Comparison of ENCODE assay signal across 17 mouse cellular contexts in genomic region chr14:21073981-21074380, GRCm38 (mm10). TPM values are rescaled to one million over a fixed set of nuclear protein-coding genes. Genes with fewer than 3 reads are reported as not detected.
DNase-seq lines count a peak whose midpoint lies in the region; ATAC-seq and TF ChIP-seq lines count a peak whose summit lies in the region.
"Had no signal": no experiment of that assay in that cellular context is flagged by ENCODE, and none has a peak within 500 bp of the region (broad histone marks: within the 10 kb centered on the region; RNA-seq: fewer than 3 reads in every experiment).

No protein-coding gene starts in this region.

- H3K4me1 ChIP-seq in heart, embryonic 11.5 days (ENCODE audit: control insufficient read depth, insufficient read depth, low read length), result peaks cover 36% of the 10 kb centered on the region
- H3K4me1 ChIP-seq in megakaryocyte, embryonic 14.5 days, result peaks cover 73% of the 10 kb centered on the region
- H3K4me1 ChIP-seq in liver, embryonic 12.5 days, result peaks cover 75% of the 10 kb centered on the region
- H3K4me1 ChIP-seq in midbrain, postnatal 0 days (ENCODE audit: insufficient read depth, low read length), result no peaks in the 10 kb centered on the region

- 10% methylated on average over 3 of the region's 3 CpGs for WGBS in heart, embryonic 11.5 days (ENCODE audit: insufficient replicate concordance)
- WGBS in liver, embryonic 12.5 days (ENCODE audit: insufficient replicate concordance), result 9% methylated on average over 3 of the region's 3 CpGs
- 71% methylated on average over 3 of the region's 3 CpGs for whole genome bisulfite sequencing in midbrain, postnatal 0 days

- DNase-seq in heart, postnatal 14 days, result no peak
- DNase-seq in midbrain, postnatal 0 days (ENCODE audit: low spot score), result no peak
- no peak for DNase-seq in cerebellum, adult 9-11 months
- DNase-seq in retina, postnatal 1 day, result no peak
- DNase-seq: adrenal gland, adult 2 months; cerebellum, postnatal 10 days; kidney, adult 8-10 months; kidney, postnatal 36 days; spleen, adult 18-20 months had no signal

- H3K4me3 ChIP-seq in heart, embryonic 11.5 days (ENCODE audit: low read depth, low read length), result no peak overlapping the region
- H3K4me3 ChIP-seq in megakaryocyte, embryonic 14.5 days (replicated peaks), result peak overlapping the region; percentile 72
- H3K4me3 ChIP-seq in liver, embryonic 12.5 days, result peak overlapping the region; percentile 71; the same call in 1 of the 2 replicates
- H3K4me3 ChIP-seq in midbrain, postnatal 0 days (ENCODE audit: low read depth, low read length), result no peak overlapping the region
- H3K4me3 ChIP-seq: forebrain, embryonic 10.5 days; midbrain, embryonic 10.5 days; stomach, embryonic 15.5 days had no signal

- peak overlapping the region; percentile 65 for H3K27ac ChIP-seq in heart, embryonic 11.5 days (ENCODE audit: low read depth, low read length)
- H3K27ac ChIP-seq in liver, embryonic 12.5 days, result peak overlapping the region; percentile 89
- H3K27ac ChIP-seq in midbrain, postnatal 0 days (ENCODE audit: low read depth, low read length), result no peak overlapping the region
- H3K27ac ChIP-seq: midbrain, embryonic 10.5 days had no signal

- no peaks in the 10 kb centered on the region for H3K27me3 ChIP-seq in heart, embryonic 11.5 days (ENCODE audit: control insufficient read depth, insufficient read depth, low read length)
- H3K27me3 ChIP-seq in megakaryocyte, embryonic 14.5 days (replicated peaks), result no peaks in the 10 kb centered on the region
- no peaks in the 10 kb centered on the region for H3K27me3 ChIP-seq in liver, embryonic 12.5 days (replicated peaks)
- no peaks in the 10 kb centered on the region for H3K27me3 ChIP-seq in midbrain, postnatal 0 days (ENCODE audit: insufficient read depth, low read length)
- H3K27me3 ChIP-seq: stomach, embryonic 15.5 days had no signal

- ATAC-seq in heart, embryonic 11.5 days (replicated peaks; ENCODE audit: insufficient number of reproducible peaks, low FRiP score, low TSS enrichment), result peak; percentile 60
- ATAC-seq in megakaryocyte, adult 5-6 weeks (ENCODE audit: poor library complexity, severe bottlenecking), result no peak
- ATAC-seq in liver, embryonic 12.5 days, result peak; percentile 59
- no peak for ATAC-seq in midbrain, postnatal 0 days (ENCODE audit: low FRiP score)
- ATAC-seq: lung, postnatal 0 days had no signal

- TF ChIP-seq CTCF in midbrain, postnatal 0 days (IDR thresholded peaks at IDR 0.05), result no peak

- peak overlapping the region; percentile 82 for H3K4me2 ChIP-seq in heart, embryonic 11.5 days
- H3K4me2 ChIP-seq in liver, embryonic 12.5 days, result peak overlapping the region; percentile 74
- H3K4me2 ChIP-seq in midbrain, postnatal 0 days (ENCODE audit: low read depth, low read length, poor library complexity, severe bottlenecking), result no peak overlapping the region

- intact Hi-C loops in heart, postnatal 14 days (cut with DNase I), result no loop called here

- no peaks in the 10 kb centered on the region for H3K36me3 ChIP-seq in heart, embryonic 11.5 days (ENCODE audit: control insufficient read depth, insufficient read depth, low read length)
- H3K36me3 ChIP-seq in megakaryocyte, embryonic 14.5 days (replicated peaks; ENCODE audit: low read length), result no peaks in the 10 kb centered on the region
- no peaks in the 10 kb centered on the region; the same call in 1 of the 2 replicates for H3K36me3 ChIP-seq in liver, embryonic 12.5 days
- H3K36me3 ChIP-seq in midbrain, postnatal 0 days (ENCODE audit: insufficient read depth, low read length), result no peaks in the 10 kb centered on the region
- H3K36me3 ChIP-seq: forebrain, embryonic 10.5 days; midbrain, embryonic 10.5 days; stomach, embryonic 15.5 days had no signal

- no peak overlapping the region; the same call in 1 of the 2 replicates for H3K9ac ChIP-seq in heart, embryonic 11.5 days (ENCODE audit: low read depth, low read length)
- H3K9ac ChIP-seq in liver, embryonic 12.5 days, result 0 out of 2 replicates have a peak overlapping the region, but pooled peaks have one; percentile 14
- no peak overlapping the region for H3K9ac ChIP-seq in midbrain, postnatal 0 days (replicated peaks; ENCODE audit: low read length, poor library complexity, severe bottlenecking)
- H3K9ac ChIP-seq: stomach, embryonic 15.5 days had no signal

- H3K9me3 ChIP-seq in heart, embryonic 11.5 days (replicated peaks; ENCODE audit: control insufficient read depth, low read length), result no peaks in the 10 kb centered on the region
- no peaks in the 10 kb centered on the region for H3K9me3 ChIP-seq in megakaryocyte, embryonic 14.5 days
- H3K9me3 ChIP-seq in liver, embryonic 12.5 days (replicated peaks), result no peaks in the 10 kb centered on the region
- H3K9me3 ChIP-seq in midbrain, postnatal 0 days (ENCODE audit: low read length), result no peaks in the 10 kb centered on the region
- H3K9me3 ChIP-seq: forebrain, embryonic 10.5 days; midbrain, embryonic 10.5 days; stomach, embryonic 15.5 days had no signal

RNA-seq across cellular contexts. Expression of gene Adk, which starts 21.6 kb away (rescaled TPM):
- 261 and 271 TPM in 2 replicates for polyA plus RNA-seq in heart, embryonic 11.5 days (2014; fragmentation: Nextera tagmentation; extraction: Ambion mirVana)
- total RNA-seq in heart, postnatal 14 days (2021), result 100 to 1,000 TPM; 186 to 196 TPM
- 2.1 TPM in 1 of 2 replicates, not detected in the other for polyA plus RNA-seq in megakaryocyte, embryonic 14.5 days (2012; ENCODE audit: insufficient read depth, low replicate concordance)
- total RNA-seq in megakaryocyte, adult 5-6 weeks (2015), result 41.2 and 47.1 TPM in 2 replicates
- total RNA-seq in megakaryocyte, adult 5-6 weeks (2017), result 28.6 and 54.7 TPM in 2 replicates
- 195 and 206 TPM in 2 replicates for polyA plus RNA-seq in liver, embryonic 12.5 days (2016; fragmentation: Nextera tagmentation; extraction: Ambion mirVana)
- 25.3 and 27.3 TPM in 2 replicates for total RNA-seq in midbrain, postnatal 0 days (2014; rRNA removed)
- polyA plus RNA-seq in midbrain, postnatal 0 days (2015; fragmentation: Nextera tagmentation; extraction: Ambion mirVana), result 48.3 and 50.6 TPM in 2 replicates

RNA-seq across cellular contexts. Expression of gene Ap3m1, which starts 21.7 kb away (rescaled TPM):
- 84.6 and 98.0 TPM in 2 replicates for polyA plus RNA-seq in heart, embryonic 11.5 days (2014; fragmentation: Nextera tagmentation; extraction: Ambion mirVana)
- total RNA-seq in heart, postnatal 14 days (2021), result 10 to 100 TPM; 69.5 to 71.4 TPM
- 0.49 and 2.7 TPM in 2 replicates for polyA plus RNA-seq in megakaryocyte, embryonic 14.5 days (2012; ENCODE audit: insufficient read depth, low replicate concordance)
- total RNA-seq in megakaryocyte, adult 5-6 weeks (2015), result 66.8 and 78.9 TPM in 2 replicates
- 79.7 and 96.9 TPM in 2 replicates for total RNA-seq in megakaryocyte, adult 5-6 weeks (2017)
- 42.9 and 43.4 TPM in 2 replicates for polyA plus RNA-seq in liver, embryonic 12.5 days (2016; fragmentation: Nextera tagmentation; extraction: Ambion mirVana)
- total RNA-seq in midbrain, postnatal 0 days (2014; rRNA removed), result 53.9 and 67.6 TPM in 2 replicates
- 50.1 and 54.2 TPM in 2 replicates for polyA plus RNA-seq in midbrain, postnatal 0 days (2015; fragmentation: Nextera tagmentation; extraction: Ambion mirVana)

Comparison
In these comparisons a context has a peak if more than half of its experiments do, and no peak if none do; other contexts are left out.
1. ATAC-seq: peak in heart, embryonic 11.5 days (single experiment) and liver, embryonic 12.5 days (single experiment); none in megakaryocyte, adult 5-6 weeks (single experiment) and midbrain, postnatal 0 days (single experiment).
2. H3K4me3 ChIP-seq: peak in megakaryocyte, embryonic 14.5 days (single experiment) and liver, embryonic 12.5 days (single experiment); none in heart, embryonic 11.5 days (single experiment) and midbrain, postnatal 0 days (single experiment).
3. RNA of gene Adk, which starts 21.6 kb away (polyA plus RNA-seq): 261 to 271 TPM in heart, embryonic 11.5 days, 195 to 206 TPM in liver, embryonic 12.5 days and 48.3 to 50.6 TPM in midbrain, postnatal 0 days; 2.1 TPM in megakaryocyte, embryonic 14.5 days; every median in the first group is over 10 times any median in the second.
4. RNA of gene Ap3m1, which starts 21.7 kb away (polyA plus RNA-seq): 84.6 to 98.0 TPM in heart, embryonic 11.5 days, 50.1 to 54.2 TPM in midbrain, postnatal 0 days and 42.9 to 43.4 TPM in liver, embryonic 12.5 days; 0.49 to 2.7 TPM in megakaryocyte, embryonic 14.5 days; every median in the first group is over 10 times any median in the second.